Mouse (Mus musculus): ENCODE data around the gene Zfand3. TPM values are rescaled to one million over a fixed set of nuclear protein-coding genes. Genes with fewer than 3 reads are reported as not detected.

The Zfand3 gene
- polyA plus RNA-seq, 1 experiment = 58.6 TPM

GRCm38 (mm10) chr17:30187154-30187553, 182.6 kb downstream of the Zfand3 start:
- Histone ChIP-seq H3K27ac (ENCODE audit: insufficient read depth, low read depth, low read length) (no peak overlapping the region), H3K4me1 (ENCODE audit: control insufficient read depth, insufficient read depth, insufficient read length, low read length) (no peaks in the 10 kb centered on the region), H3K27me3 (ENCODE audit: control insufficient read depth, insufficient read depth, low read length) (no peaks in the 10 kb centered on the region), H3K36me3 (ENCODE audit: control insufficient read depth, insufficient read depth, low read length) (0 out of 2 replicates have a peak, but pooled peaks cover 1% of the 10 kb centered on the region), H3K4me3 (ENCODE audit: low read depth, low read length) (no peak overlapping the region)
- WGBS = 89% methylated on average over 6 of the region's 6 CpGs
- TF ChIP-seq POLR2A (IDR thresholded peaks at IDR 0.05; ENCODE audit: low read depth, low read length) (no peak), CTCF (IDR thresholded peaks at IDR 0.05; ENCODE audit: extremely low read depth, insufficient read length, insufficient replicate concordance, low read depth, low read length) (no peak)

GRCm38 (mm10) chr17:30187581-30187980, 183.0 kb downstream of the Zfand3 start:
- no peak overlapping the region for H3K27ac ChIP-seq (ENCODE audit: insufficient read depth, low read depth, low read length)
- no peaks in the 10 kb centered on the region for H3K27me3 ChIP-seq (ENCODE audit: control insufficient read depth, insufficient read depth, low read length)
- H3K4me3 ChIP-seq (ENCODE audit: low read depth, low read length) = no peak overlapping the region
- peaks cover 3% of the 10 kb centered on the region; the same call in 1 of the 2 replicates for H3K36me3 ChIP-seq (ENCODE audit: control insufficient read depth, insufficient read depth, low read length)
- H3K4me1 ChIP-seq (ENCODE audit: control insufficient read depth, insufficient read depth, insufficient read length, low read length) = no peaks in the 10 kb centered on the region
- no peak for TF ChIP-seq POLR2A (IDR thresholded peaks at IDR 0.05; ENCODE audit: low read depth, low read length)
- TF ChIP-seq CTCF (IDR thresholded peaks at IDR 0.05; ENCODE audit: extremely low read depth, insufficient read length, insufficient replicate concordance, low read depth, low read length) = no peak
- 82% methylated on average over 5 of the region's 5 CpGs for WGBS

- TF ChIP-seq POLR2A (IDR thresholded peaks at IDR 0.05; ENCODE audit: low read depth, low read length) = no peak
- no peak for TF ChIP-seq CTCF (IDR thresholded peaks at IDR 0.05; ENCODE audit: extremely low read depth, insufficient read length, insufficient replicate concordance, low read depth, low read length)
- 73% methylated on average over 20 of the region's 20 CpGs for WGBS
- H3K4me1 ChIP-seq (ENCODE audit: control insufficient read depth, insufficient read depth, insufficient read length, low read length) = no peaks in the 10 kb centered on the region
- no peak overlapping the region for H3K4me3 ChIP-seq (ENCODE audit: low read depth, low read length)
- no peaks in the 10 kb centered on the region for H3K27me3 ChIP-seq (ENCODE audit: control insufficient read depth, insufficient read depth, low read length)
- H3K27ac ChIP-seq (ENCODE audit: insufficient read depth, low read depth, low read length) = no peak overlapping the region
- peaks cover 9% of the 10 kb centered on the region; the same call in 1 of the 2 replicates for H3K36me3 ChIP-seq (ENCODE audit: control insufficient read depth, insufficient read depth, low read length)
Observed at GRCm38 (mm10) chr17:30188031-30188981, 183.8 kb downstream of the Zfand3 start.

GRCm38 (mm10) chr17:30191097-30191640, 186.6 kb downstream of the Zfand3 start:
- TF ChIP-seq POLR2A (IDR thresholded peaks at IDR 0.05; ENCODE audit: low read depth, low read length) (no peak), CTCF (IDR thresholded peaks at IDR 0.05; ENCODE audit: extremely low read depth, insufficient read length, insufficient replicate concordance, low read depth, low read length) (no peak)
- Histone ChIP-seq H3K4me1 (ENCODE audit: control insufficient read depth, insufficient read depth, insufficient read length, low read length) (no peaks in the 10 kb centered on the region), H3K36me3 (ENCODE audit: control insufficient read depth, insufficient read depth, low read length) (peaks cover 15% of the 10 kb centered on the region), H3K4me3 (ENCODE audit: low read depth, low read length) (no peak overlapping the region), H3K27ac (ENCODE audit: insufficient read depth, low read depth, low read length) (no peak overlapping the region), H3K27me3 (ENCODE audit: control insufficient read depth, insufficient read depth, low read length) (no peaks in the 10 kb centered on the region)
- WGBS = 85% methylated on average over 11 of the region's 11 CpGs

GRCm38 (mm10) chr17:30192416-30193005, 188.0 kb downstream of the Zfand3 start:
- peaks cover 15% of the 10 kb centered on the region for H3K36me3 ChIP-seq (ENCODE audit: control insufficient read depth, insufficient read depth, low read length)
- TF ChIP-seq CTCF (IDR thresholded peaks at IDR 0.05; ENCODE audit: extremely low read depth, insufficient read length, insufficient replicate concordance, low read depth, low read length) = no peak
- no peak for TF ChIP-seq POLR2A (IDR thresholded peaks at IDR 0.05; ENCODE audit: low read depth, low read length)
- H3K4me3 ChIP-seq (ENCODE audit: low read depth, low read length) = no peak overlapping the region
- no peaks in the 10 kb centered on the region for H3K27me3 ChIP-seq (ENCODE audit: control insufficient read depth, insufficient read depth, low read length)
- WGBS = 91% methylated on average over 26 of the region's 26 CpGs
- H3K27ac ChIP-seq (ENCODE audit: insufficient read depth, low read depth, low read length) = no peak overlapping the region
- H3K4me1 ChIP-seq (ENCODE audit: control insufficient read depth, insufficient read depth, insufficient read length, low read length) = peaks cover 3% of the 10 kb centered on the region; the same call in 1 of the 2 replicates

GRCm38 (mm10) chr17:30193615-30194014, 189.1 kb downstream of the Zfand3 start:
- TF ChIP-seq POLR2A (IDR thresholded peaks at IDR 0.05; ENCODE audit: low read depth, low read length) = no peak
- TF ChIP-seq CTCF (IDR thresholded peaks at IDR 0.05; ENCODE audit: extremely low read depth, insufficient read length, insufficient replicate concordance, low read depth, low read length) = no peak

GRCm38 (mm10) chr17:30194091-30194490, 189.6 kb downstream of the Zfand3 start:
- 70% methylated on average over 3 of the region's 3 CpGs for WGBS
- peaks cover 17% of the 10 kb centered on the region for H3K36me3 ChIP-seq (ENCODE audit: control insufficient read depth, insufficient read depth, low read length)
- TF ChIP-seq POLR2A (IDR thresholded peaks at IDR 0.05; ENCODE audit: low read depth, low read length) (no peak), CTCF (IDR thresholded peaks at IDR 0.05; ENCODE audit: extremely low read depth, insufficient read length, insufficient replicate concordance, low read depth, low read length) (no peak)
- peaks cover 3% of the 10 kb centered on the region for H3K4me1 ChIP-seq (ENCODE audit: control insufficient read depth, insufficient read depth, insufficient read length, low read length)
- H3K27me3 ChIP-seq (ENCODE audit: control insufficient read depth, insufficient read depth, low read length) = no peaks in the 10 kb centered on the region
- no peak overlapping the region for H3K4me3 ChIP-seq (ENCODE audit: low read depth, low read length)
- H3K27ac ChIP-seq (ENCODE audit: insufficient read depth, low read depth, low read length) = no peak overlapping the region

More at GRCm38 (mm10) chr17:30193615-30194014, 189.1 kb downstream of the Zfand3 start:
- WGBS = 79% methylated on average over 2 of the region's 2 CpGs
- peaks cover 17% of the 10 kb centered on the region for H3K36me3 ChIP-seq (ENCODE audit: control insufficient read depth, insufficient read depth, low read length)
- no peaks in the 10 kb centered on the region for H3K27me3 ChIP-seq (ENCODE audit: control insufficient read depth, insufficient read depth, low read length)
- H3K4me3 ChIP-seq (ENCODE audit: low read depth, low read length) = no peak overlapping the region
- H3K4me1 ChIP-seq (ENCODE audit: control insufficient read depth, insufficient read depth, insufficient read length, low read length) = peaks cover 3% of the 10 kb centered on the region
- H3K27ac ChIP-seq (ENCODE audit: insufficient read depth, low read depth, low read length) = no peak overlapping the region

Data from small intestine, adult 2 months (tissue).